Mouse (Mus musculus): Measurements from ENCODE around the gene Raver1. TPM values are rescaled to one million over a fixed set of nuclear protein-coding genes. Genes with fewer than 3 reads are reported as not detected.

Raver1 gene
- polyA plus RNA-seq, 1 experiment from 2014 or later = 60.2 TPM

- Histone ChIP-seq H3K36me3 (ENCODE audit: control insufficient read depth, insufficient read depth, low read length) (no peaks in the 10 kb centered on the region), H3K4me2 (replicated peaks; ENCODE audit: low read depth, low read length) (no peak overlapping the region), H3K4me3 (ENCODE audit: low read depth, low read length) (no peak overlapping the region), H3K9ac (ENCODE audit: low read depth, low read length) (no peak overlapping the region), H3K4me1 (replicated peaks; ENCODE audit: control insufficient read depth, insufficient read depth, low read length) (peaks cover 3% of the 10 kb centered on the region; the same call in 1 of the 2 replicates), H3K27ac (ENCODE audit: low read depth, low read length) (no peak overlapping the region), H3K9me3 (ENCODE audit: control insufficient read depth, low read length) (no peaks in the 10 kb centered on the region), H3K27me3 (ENCODE audit: control insufficient read depth, insufficient read depth, low read length) (no peaks in the 10 kb centered on the region)
- ATAC-seq (ENCODE audit: low FRiP score) = no peak
- WGBS = 91% methylated on average over 12 of the region's 12 CpGs
- no peak for DNase-seq (ENCODE audit: low spot score)
Measured at GRCm38 (mm10) chr9:21132102-21132775, 40.4 kb upstream of the Raver1 start.

- peak; percentile 90 for DNase-seq (ENCODE audit: low spot score)
- H3K9me3 ChIP-seq (ENCODE audit: control insufficient read depth, low read length) = no peaks in the 10 kb centered on the region
- peaks cover 3% of the 10 kb centered on the region; the same call in 1 of the 2 replicates for H3K4me1 ChIP-seq (replicated peaks; ENCODE audit: control insufficient read depth, insufficient read depth, low read length)
- H3K36me3 ChIP-seq (ENCODE audit: control insufficient read depth, insufficient read depth, low read length) = no peaks in the 10 kb centered on the region
- H3K4me2 ChIP-seq (replicated peaks; ENCODE audit: low read depth, low read length) = peak within 1 kb of the TSS; percentile 61
- peak within 1 kb of the TSS; percentile 61 for H3K9ac ChIP-seq (ENCODE audit: low read depth, low read length)
- peak; percentile 98 for ATAC-seq (ENCODE audit: low FRiP score)
- H3K27ac ChIP-seq (ENCODE audit: low read depth, low read length) = no peak within 1 kb of the TSS
- H3K4me3 ChIP-seq (ENCODE audit: low read depth, low read length) = peak within 1 kb of the TSS; percentile 58
- WGBS = 6% methylated on average over 37 of the region's 37 CpGs
- H3K27me3 ChIP-seq (ENCODE audit: control insufficient read depth, insufficient read depth, low read length) = no peaks in the 10 kb centered on the region
Measured at GRCm38 (mm10) chr9:21131059-21131956, 39.5 kb upstream of the Raver1 start, which contains the start of gene Tyk2. TSS of gene Tyk2 (minus strand) at chr9:21131243.

DNA sequence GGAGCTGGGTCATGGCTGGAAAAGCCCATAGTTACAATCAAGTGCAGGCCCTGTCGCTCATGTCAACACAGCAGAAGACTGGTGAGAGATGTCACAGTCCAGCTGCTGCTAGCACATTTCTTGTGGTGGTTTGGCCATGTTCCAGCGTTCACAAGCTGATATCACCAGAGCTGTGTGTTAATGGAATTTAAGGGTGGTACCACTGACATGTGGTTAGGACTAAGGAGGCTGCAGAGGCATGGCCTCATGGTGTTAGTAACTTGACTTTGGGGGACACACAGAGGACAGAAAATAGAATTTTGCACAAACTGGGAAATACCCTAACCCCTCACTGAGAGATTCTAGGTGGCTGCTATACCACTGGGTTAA, 34.4 kb upstream of the Raver1 start:
- Histone ChIP-seq H3K9ac (ENCODE audit: low read depth, low read length) (no peak overlapping the region), H3K4me3 (ENCODE audit: low read depth, low read length) (no peak overlapping the region)

GRCm38 (mm10) chr9:21125502-21126258, 33.9 kb upstream of the Raver1 start:
- 92% methylated on average over 9 of the region's 9 CpGs for WGBS
- no peaks in the 10 kb centered on the region for H3K36me3 ChIP-seq (ENCODE audit: control insufficient read depth, insufficient read depth, low read length)
- DNase-seq (ENCODE audit: low spot score) = no peak
- peaks cover 3% of the 10 kb centered on the region; the same call in 1 of the 2 replicates for H3K4me1 ChIP-seq (replicated peaks; ENCODE audit: control insufficient read depth, insufficient read depth, low read length)
- no peak overlapping the region for H3K4me3 ChIP-seq (ENCODE audit: low read depth, low read length)
- no peak overlapping the region for H3K4me2 ChIP-seq (replicated peaks; ENCODE audit: low read depth, low read length)
- H3K27ac ChIP-seq (ENCODE audit: low read depth, low read length) = no peak overlapping the region
- H3K9ac ChIP-seq (ENCODE audit: low read depth, low read length) = no peak overlapping the region
- no peak for ATAC-seq (ENCODE audit: low FRiP score)
- no peaks in the 10 kb centered on the region for H3K9me3 ChIP-seq (ENCODE audit: control insufficient read depth, low read length)
- H3K27me3 ChIP-seq (ENCODE audit: control insufficient read depth, insufficient read depth, low read length) = no peaks in the 10 kb centered on the region

More for the DNA sequence above, 34.4 kb upstream of the Raver1 start:
- H3K27ac ChIP-seq (ENCODE audit: low read depth, low read length) = no peak overlapping the region
- ATAC-seq (ENCODE audit: low FRiP score) = no peak
- no peak overlapping the region for H3K4me2 ChIP-seq (replicated peaks; ENCODE audit: low read depth, low read length)
- no peaks in the 10 kb centered on the region for H3K9me3 ChIP-seq (ENCODE audit: control insufficient read depth, low read length)
- peaks cover 3% of the 10 kb centered on the region; the same call in 1 of the 2 replicates for H3K4me1 ChIP-seq (replicated peaks; ENCODE audit: control insufficient read depth, insufficient read depth, low read length)
- no peak for DNase-seq (ENCODE audit: low spot score)
- 87% methylated on average over 2 of the region's 2 CpGs for WGBS
- no peaks in the 10 kb centered on the region for H3K36me3 ChIP-seq (ENCODE audit: control insufficient read depth, insufficient read depth, low read length)
- no peaks in the 10 kb centered on the region for H3K27me3 ChIP-seq (ENCODE audit: control insufficient read depth, insufficient read depth, low read length)

GRCm38 (mm10) chr9:21124837-21125236, 33.0 kb upstream of the Raver1 start:
- H3K36me3 ChIP-seq (ENCODE audit: control insufficient read depth, insufficient read depth, low read length) = no peaks in the 10 kb centered on the region
- DNase-seq (ENCODE audit: low spot score) (no peak), ATAC-seq (ENCODE audit: low FRiP score) (no peak)
- no peak overlapping the region for H3K9ac ChIP-seq (ENCODE audit: low read depth, low read length)
- H3K27me3 ChIP-seq (ENCODE audit: control insufficient read depth, insufficient read depth, low read length) = no peaks in the 10 kb centered on the region
- 81% methylated on average over 5 of the region's 5 CpGs for WGBS
- no peaks in the 10 kb centered on the region for H3K9me3 ChIP-seq (ENCODE audit: control insufficient read depth, low read length)
- no peak overlapping the region for H3K27ac ChIP-seq (ENCODE audit: low read depth, low read length)
- H3K4me1 ChIP-seq (replicated peaks; ENCODE audit: control insufficient read depth, insufficient read depth, low read length) = no peaks in the 10 kb centered on the region
- H3K4me3 ChIP-seq (ENCODE audit: low read depth, low read length) = no peak overlapping the region
- H3K4me2 ChIP-seq (replicated peaks; ENCODE audit: low read depth, low read length) = no peak overlapping the region

DNA sequence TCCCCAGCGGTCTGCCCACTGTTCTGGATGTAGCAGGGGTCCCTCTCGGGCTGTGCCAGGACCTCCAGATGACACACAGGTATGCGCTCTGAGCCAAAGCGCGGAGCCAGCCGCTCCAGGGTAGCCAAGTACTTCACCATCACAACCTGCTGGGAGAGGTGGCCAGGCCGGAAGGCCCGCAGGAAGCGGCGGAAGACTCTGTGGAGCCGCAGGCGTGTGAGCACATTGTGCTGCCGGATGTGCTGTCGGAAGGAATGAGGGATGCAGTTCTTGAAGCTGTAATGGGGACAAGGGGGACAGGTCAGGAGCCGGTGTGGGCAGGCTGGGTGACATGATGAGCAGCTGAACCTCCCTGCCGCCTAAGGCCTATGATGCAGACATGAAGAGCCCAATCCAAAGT, 29.7 kb upstream of the Raver1 start:
- H3K27me3 ChIP-seq (ENCODE audit: control insufficient read depth, insufficient read depth, low read length) = no peaks in the 10 kb centered on the region
- no peak overlapping the region for H3K4me3 ChIP-seq (ENCODE audit: low read depth, low read length)
- no peaks in the 10 kb centered on the region for H3K36me3 ChIP-seq (ENCODE audit: control insufficient read depth, insufficient read depth, low read length)
- H3K9me3 ChIP-seq (ENCODE audit: control insufficient read depth, low read length) = no peaks in the 10 kb centered on the region
- no peak overlapping the region for H3K9ac ChIP-seq (ENCODE audit: low read depth, low read length)
- DNase-seq (ENCODE audit: low spot score) (no peak), ATAC-seq (ENCODE audit: low FRiP score) (no peak)
- H3K27ac ChIP-seq (ENCODE audit: low read depth, low read length) = no peak overlapping the region
- 88% methylated on average over 16 of the region's 16 CpGs for WGBS
- H3K4me1 ChIP-seq (replicated peaks; ENCODE audit: control insufficient read depth, insufficient read depth, low read length) = no peaks in the 10 kb centered on the region
- no peak overlapping the region for H3K4me2 ChIP-seq (replicated peaks; ENCODE audit: low read depth, low read length)

DNA sequence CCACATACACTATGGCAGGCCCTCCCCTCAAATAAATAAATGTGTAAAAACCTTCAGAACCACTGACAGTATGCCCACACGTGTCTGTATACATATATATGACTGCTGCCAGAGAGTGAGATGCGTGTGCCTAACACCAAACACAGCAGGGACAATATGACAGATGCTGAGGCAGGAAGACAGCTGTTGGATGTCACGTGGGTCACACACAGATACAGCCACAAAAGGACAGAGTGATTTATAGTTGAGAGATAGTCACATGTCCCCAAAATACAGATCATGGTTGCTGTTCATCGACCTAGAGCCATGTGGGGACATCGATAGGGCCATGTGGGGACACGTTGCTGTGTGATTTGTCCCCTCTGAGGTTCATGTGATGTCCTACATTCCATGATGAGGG, 25.3 kb upstream of the Raver1 start:
- no peaks in the 10 kb centered on the region for H3K36me3 ChIP-seq (ENCODE audit: control insufficient read depth, insufficient read depth, low read length)
- no peak overlapping the region for H3K9ac ChIP-seq (ENCODE audit: low read depth, low read length)
- no peaks in the 10 kb centered on the region for H3K9me3 ChIP-seq (ENCODE audit: control insufficient read depth, low read length)
- no peak for ATAC-seq (ENCODE audit: low FRiP score)
- no peak overlapping the region for H3K4me3 ChIP-seq (ENCODE audit: low read depth, low read length)
- DNase-seq (ENCODE audit: low spot score) = no peak
- no peak overlapping the region for H3K4me2 ChIP-seq (replicated peaks; ENCODE audit: low read depth, low read length)
- 79% methylated on average over 6 of the region's 6 CpGs for WGBS
- H3K27me3 ChIP-seq (ENCODE audit: control insufficient read depth, insufficient read depth, low read length) = no peaks in the 10 kb centered on the region
- no peak overlapping the region for H3K27ac ChIP-seq (ENCODE audit: low read depth, low read length)
- H3K4me1 ChIP-seq (replicated peaks; ENCODE audit: control insufficient read depth, insufficient read depth, low read length) = no peaks in the 10 kb centered on the region

DNA sequence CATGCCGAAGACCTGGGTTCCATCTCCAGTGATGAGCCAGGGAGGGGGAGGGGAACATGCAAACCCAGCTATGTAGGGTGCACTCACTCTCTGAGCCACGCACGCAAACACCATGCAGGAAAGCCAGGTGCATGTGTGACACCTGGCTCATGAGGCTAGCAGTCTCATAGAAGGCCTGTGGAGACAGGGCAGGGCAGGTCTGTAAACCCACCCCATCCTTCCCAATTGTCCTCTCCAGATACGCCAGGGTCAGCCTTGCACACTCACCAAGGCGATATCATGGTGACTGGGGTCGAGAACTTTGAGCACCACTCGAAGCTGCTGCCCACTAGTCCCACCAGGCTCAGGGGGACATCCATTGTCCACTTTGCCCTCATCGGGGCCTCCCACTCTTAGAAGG, 23.3 kb upstream of the Raver1 start:
- DNase-seq (ENCODE audit: low spot score) (no peak), ATAC-seq (ENCODE audit: low FRiP score) (no peak)
- Histone ChIP-seq H3K4me1 (replicated peaks; ENCODE audit: control insufficient read depth, insufficient read depth, low read length) (no peaks in the 10 kb centered on the region), H3K4me2 (replicated peaks; ENCODE audit: low read depth, low read length) (no peak overlapping the region), H3K4me3 (ENCODE audit: low read depth, low read length) (no peak overlapping the region), H3K27me3 (ENCODE audit: control insufficient read depth, insufficient read depth, low read length) (no peaks in the 10 kb centered on the region), H3K27ac (ENCODE audit: low read depth, low read length) (no peak overlapping the region), H3K9me3 (ENCODE audit: control insufficient read depth, low read length) (no peaks in the 10 kb centered on the region), H3K36me3 (ENCODE audit: control insufficient read depth, insufficient read depth, low read length) (no peaks in the 10 kb centered on the region), H3K9ac (ENCODE audit: low read depth, low read length) (no peak overlapping the region)
- 90% methylated on average over 8 of the region's 8 CpGs for WGBS
